Mouse (Mus musculus): ENCODE measurements around the gene Evi5. TPM values are rescaled to one million over a fixed set of nuclear protein-coding genes. Genes with fewer than 3 reads are reported as not detected.

The Evi5 gene
- polyA plus RNA-seq, 1 experiment: 6.8 TPM

GRCm38 (mm10) chr5:107798290-107798689, 76.6 kb downstream of the Evi5 start:
- Histone ChIP-seq H3ac (ENCODE audit: control insufficient read depth, insufficient read length, low read depth) (no peak overlapping the region), H3K4me3 (ENCODE audit: insufficient read depth, poor library complexity, severe bottlenecking) (no peak overlapping the region), H3K79me2 (ENCODE audit: control insufficient read depth, insufficient read depth) (no peaks in the 10 kb centered on the region), H3K36me3 (ENCODE audit: control insufficient read depth, insufficient read depth) (peaks cover 15% of the 10 kb centered on the region), H3K27me3 (ENCODE audit: control insufficient read depth, insufficient read depth, insufficient read length) (no peaks in the 10 kb centered on the region), H3K79me3 (ENCODE audit: low read depth) (no peaks in the 10 kb centered on the region)
- no peak for TF ChIP-seq CTCF (IDR thresholded peaks at IDR 0.05; ENCODE audit: control insufficient read depth, insufficient read depth, insufficient read length)
- no peak for TF ChIP-seq MYOD1 (IDR thresholded peaks at IDR 0.05; ENCODE audit: control insufficient read depth, insufficient read length, low read depth)
- no peak for TF ChIP-seq MYOG (IDR thresholded peaks at IDR 0.05; ENCODE audit: control insufficient read depth, extremely low read depth, insufficient read length)
- TF ChIP-seq USF1 (IDR thresholded peaks at IDR 0.05; ENCODE audit: low read depth): no peak
- TF ChIP-seq CEBPB (IDR thresholded peaks at IDR 0.05; ENCODE audit: low read depth): no peak
- TF ChIP-seq FOSL1 (IDR thresholded peaks at IDR 0.05; ENCODE audit: insufficient read depth, low read length, poor library complexity, severe bottlenecking): no peak
- no peak for TF ChIP-seq MAX (IDR thresholded peaks at IDR 0.05)

GRCm38 (mm10) chr5:107793927-107794326, 81.0 kb downstream of the Evi5 start:
- H3ac ChIP-seq (ENCODE audit: control insufficient read depth, insufficient read length, low read depth): no peak overlapping the region
- no peaks in the 10 kb centered on the region for H3K79me2 ChIP-seq (ENCODE audit: control insufficient read depth, insufficient read depth)
- H3K27me3 ChIP-seq (ENCODE audit: control insufficient read depth, insufficient read depth, insufficient read length): no peaks in the 10 kb centered on the region
- TF ChIP-seq MYOD1 (IDR thresholded peaks at IDR 0.05; ENCODE audit: control insufficient read depth, insufficient read length, low read depth) (no peak), MAX (IDR thresholded peaks at IDR 0.05) (no peak), CEBPB (IDR thresholded peaks at IDR 0.05; ENCODE audit: low read depth) (no peak), USF1 (IDR thresholded peaks at IDR 0.05; ENCODE audit: low read depth) (no peak), FOSL1 (IDR thresholded peaks at IDR 0.05; ENCODE audit: insufficient read depth, low read length, poor library complexity, severe bottlenecking) (no peak), MYOG (IDR thresholded peaks at IDR 0.05; ENCODE audit: control insufficient read depth, extremely low read depth, insufficient read length) (no peak), CTCF (IDR thresholded peaks at IDR 0.05; ENCODE audit: control insufficient read depth, insufficient read depth, insufficient read length) (no peak)
- peaks cover 25% of the 10 kb centered on the region for H3K36me3 ChIP-seq (ENCODE audit: control insufficient read depth, insufficient read depth)
- peaks cover 4% of the 10 kb centered on the region for H3K79me3 ChIP-seq (ENCODE audit: low read depth)
- H3K4me3 ChIP-seq (ENCODE audit: insufficient read depth, poor library complexity, severe bottlenecking): no peak overlapping the region

- Histone ChIP-seq H3K4me3 (ENCODE audit: insufficient read depth, poor library complexity, severe bottlenecking) (no peak overlapping the region), H3K79me2 (ENCODE audit: control insufficient read depth, insufficient read depth) (no peaks in the 10 kb centered on the region), H3K27me3 (ENCODE audit: control insufficient read depth, insufficient read depth, insufficient read length) (no peaks in the 10 kb centered on the region), H3ac (ENCODE audit: control insufficient read depth, insufficient read length, low read depth) (no peak overlapping the region), H3K79me3 (ENCODE audit: low read depth) (peaks cover 4% of the 10 kb centered on the region), H3K36me3 (ENCODE audit: control insufficient read depth, insufficient read depth) (peaks cover 26% of the 10 kb centered on the region)
- TF ChIP-seq CTCF (IDR thresholded peaks at IDR 0.05; ENCODE audit: control insufficient read depth, insufficient read depth, insufficient read length): no peak
- TF ChIP-seq MAX (IDR thresholded peaks at IDR 0.05): no peak
- no peak for TF ChIP-seq MYOD1 (IDR thresholded peaks at IDR 0.05; ENCODE audit: control insufficient read depth, insufficient read length, low read depth)
- no peak for TF ChIP-seq MYOG (IDR thresholded peaks at IDR 0.05; ENCODE audit: control insufficient read depth, extremely low read depth, insufficient read length)
- TF ChIP-seq FOSL1 (IDR thresholded peaks at IDR 0.05; ENCODE audit: insufficient read depth, low read length, poor library complexity, severe bottlenecking): no peak
- no peak for TF ChIP-seq CEBPB (IDR thresholded peaks at IDR 0.05; ENCODE audit: low read depth)
- no peak for TF ChIP-seq USF1 (IDR thresholded peaks at IDR 0.05; ENCODE audit: low read depth)
Observed at GRCm38 (mm10) chr5:107793258-107793657, 81.6 kb downstream of the Evi5 start.

GRCm38 (mm10) chr5:107792516-107792915, 82.4 kb downstream of the Evi5 start:
- no peak overlapping the region for H3ac ChIP-seq (ENCODE audit: control insufficient read depth, insufficient read length, low read depth)
- no peaks in the 10 kb centered on the region for H3K27me3 ChIP-seq (ENCODE audit: control insufficient read depth, insufficient read depth, insufficient read length)
- TF ChIP-seq USF1 (IDR thresholded peaks at IDR 0.05; ENCODE audit: low read depth) (no peak), CTCF (IDR thresholded peaks at IDR 0.05; ENCODE audit: control insufficient read depth, insufficient read depth, insufficient read length) (no peak), FOSL1 (IDR thresholded peaks at IDR 0.05; ENCODE audit: insufficient read depth, low read length, poor library complexity, severe bottlenecking) (no peak), CEBPB (IDR thresholded peaks at IDR 0.05; ENCODE audit: low read depth) (no peak), MYOD1 (IDR thresholded peaks at IDR 0.05; ENCODE audit: control insufficient read depth, insufficient read length, low read depth) (no peak), MYOG (IDR thresholded peaks at IDR 0.05; ENCODE audit: control insufficient read depth, extremely low read depth, insufficient read length) (no peak), MAX (IDR thresholded peaks at IDR 0.05) (no peak)
- no peaks in the 10 kb centered on the region for H3K79me2 ChIP-seq (ENCODE audit: control insufficient read depth, insufficient read depth)
- peaks cover 4% of the 10 kb centered on the region for H3K79me3 ChIP-seq (ENCODE audit: low read depth)
- no peak overlapping the region for H3K4me3 ChIP-seq (ENCODE audit: insufficient read depth, poor library complexity, severe bottlenecking)
- H3K36me3 ChIP-seq (ENCODE audit: control insufficient read depth, insufficient read depth): peaks cover 29% of the 10 kb centered on the region

GRCm38 (mm10) chr5:107791966-107792365, 82.9 kb downstream of the Evi5 start:
- no peaks in the 10 kb centered on the region for H3K79me2 ChIP-seq (ENCODE audit: control insufficient read depth, insufficient read depth)
- peaks cover 31% of the 10 kb centered on the region for H3K36me3 ChIP-seq (ENCODE audit: control insufficient read depth, insufficient read depth)
- H3K27me3 ChIP-seq (ENCODE audit: control insufficient read depth, insufficient read depth, insufficient read length): no peaks in the 10 kb centered on the region
- H3K4me3 ChIP-seq (ENCODE audit: insufficient read depth, poor library complexity, severe bottlenecking): no peak overlapping the region
- TF ChIP-seq MYOD1 (IDR thresholded peaks at IDR 0.05; ENCODE audit: control insufficient read depth, insufficient read length, low read depth) (no peak), FOSL1 (IDR thresholded peaks at IDR 0.05; ENCODE audit: insufficient read depth, low read length, poor library complexity, severe bottlenecking) (no peak), MAX (IDR thresholded peaks at IDR 0.05) (no peak), CTCF (IDR thresholded peaks at IDR 0.05; ENCODE audit: control insufficient read depth, insufficient read depth, insufficient read length) (no peak), CEBPB (IDR thresholded peaks at IDR 0.05; ENCODE audit: low read depth) (no peak), MYOG (IDR thresholded peaks at IDR 0.05; ENCODE audit: control insufficient read depth, extremely low read depth, insufficient read length) (no peak), USF1 (IDR thresholded peaks at IDR 0.05; ENCODE audit: low read depth) (no peak)
- H3ac ChIP-seq (ENCODE audit: control insufficient read depth, insufficient read length, low read depth): no peak overlapping the region
- peaks cover 4% of the 10 kb centered on the region for H3K79me3 ChIP-seq (ENCODE audit: low read depth)

- Histone ChIP-seq H3K79me2 (ENCODE audit: control insufficient read depth, insufficient read depth) (no peaks in the 10 kb centered on the region), H3K4me3 (ENCODE audit: insufficient read depth, poor library complexity, severe bottlenecking) (no peak overlapping the region), H3ac (ENCODE audit: control insufficient read depth, insufficient read length, low read depth) (no peak overlapping the region), H3K36me3 (ENCODE audit: control insufficient read depth, insufficient read depth) (peaks cover 33% of the 10 kb centered on the region), H3K27me3 (ENCODE audit: control insufficient read depth, insufficient read depth, insufficient read length) (no peaks in the 10 kb centered on the region), H3K79me3 (ENCODE audit: low read depth) (peaks cover 4% of the 10 kb centered on the region)
- TF ChIP-seq CTCF (IDR thresholded peaks at IDR 0.05; ENCODE audit: control insufficient read depth, insufficient read depth, insufficient read length): no peak
- no peak for TF ChIP-seq MAX (IDR thresholded peaks at IDR 0.05)
- TF ChIP-seq CEBPB (IDR thresholded peaks at IDR 0.05; ENCODE audit: low read depth): no peak
- no peak for TF ChIP-seq FOSL1 (IDR thresholded peaks at IDR 0.05; ENCODE audit: insufficient read depth, low read length, poor library complexity, severe bottlenecking)
- TF ChIP-seq USF1 (IDR thresholded peaks at IDR 0.05; ENCODE audit: low read depth): no peak
- TF ChIP-seq MYOD1 (IDR thresholded peaks at IDR 0.05; ENCODE audit: control insufficient read depth, insufficient read length, low read depth): no peak
- no peak for TF ChIP-seq MYOG (IDR thresholded peaks at IDR 0.05; ENCODE audit: control insufficient read depth, extremely low read depth, insufficient read length)
Observed at GRCm38 (mm10) chr5:107789492-107789891, 85.4 kb downstream of the Evi5 start.
